Mouse (Mus musculus) ES-E14 (cell line): ENCODE results near the gene Rab40c. TPM values are rescaled to one million over a fixed set of nuclear protein-coding genes. Genes with fewer than 3 reads are reported as not detected.
A peak's percentile ranks its signal among the peaks of the same experiment; 100 is the strongest.

Experiments
- DNase-seq: peaks from one replicate; pipeline ENCODE4 v3.0.0-alpha.2; 2013; ENCODE audit warnings: low read depth, low spot score
- H3K27ac ChIP-seq: 2 replicates; pipeline ENCODE4 v1.5.1; 2012; ENCODE audit warnings: low read depth, mild to moderate bottlenecking, low read length, moderate library complexity, mixed read lengths; ENCODE audit not compliant: poor library complexity, insufficient read depth, severe bottlenecking
- H3K36me3 ChIP-seq: 2 replicates; pipeline ENCODE4 v1.6.1; 2012; ENCODE audit warnings: mild to moderate bottlenecking, low read length, moderate library complexity, mixed read lengths; ENCODE audit not compliant: control insufficient read depth, poor library complexity, insufficient read depth, severe bottlenecking
- H3K4me1 ChIP-seq, 2 experiments: fragments of 150-350 bp in 1 of 2; sonication (generic) in 1 of 2; 2 replicates each; pipeline ENCODE4 v1.6.1; 2012; ENCODE audit warnings: low read length in 2 of 2, mild to moderate bottlenecking in 1 of 2, mixed read lengths in 1 of 2; ENCODE audit not compliant: control insufficient read depth in 2 of 2, insufficient read depth in 2 of 2, poor library complexity in 1 of 2
- H3K4me3 ChIP-seq, 2 experiments: fragments of 150-350 bp in 1 of 2; sonication (generic) in 1 of 2; 2 replicates each; pipeline ENCODE4 v1.5.1; 2012; ENCODE audit warnings: low read length in 2 of 2, low read depth in 1 of 2, mild to moderate bottlenecking in 1 of 2, mixed read lengths in 1 of 2; ENCODE audit not compliant: insufficient read depth in 1 of 2, poor library complexity in 1 of 2, severe bottlenecking in 1 of 2
- H3K9ac ChIP-seq: 2 replicates; pipeline ENCODE4 v1.6.1; 2012; ENCODE audit warnings: low read depth, mild to moderate bottlenecking, low read length, mixed read lengths; ENCODE audit not compliant: poor library complexity, insufficient read depth, severe bottlenecking
- H3K9me3 ChIP-seq: fragments of 150-350 bp; sonication (generic); 2 replicates; pipeline ENCODE4 v1.6.1; 2012; ENCODE audit warnings: low read depth, mild to moderate bottlenecking, low read length; ENCODE audit not compliant: control insufficient read depth, insufficient read depth
- CHD2 ChIP-seq: IDR thresholded peaks from 2 replicates; pipeline ENCODE4 v1.6.1; 2014; ENCODE audit warnings: mild to moderate bottlenecking, low read depth, low read length, inconsistent platforms
- HCFC1 ChIP-seq: IDR thresholded peaks from 2 replicates; pipeline ENCODE4 v1.6.1; 2012; ENCODE audit warnings: low read length, inconsistent platforms, borderline replicate concordance; ENCODE audit not compliant: insufficient read depth
- MAFK ChIP-seq: IDR thresholded peaks from 2 replicates; pipeline ENCODE4 v1.6.1; 2014; ENCODE audit warnings: mild to moderate bottlenecking, low read depth, low read length, inconsistent platforms; ENCODE audit not compliant: insufficient read depth
- ZC3H11A ChIP-seq: IDR thresholded peaks from 2 replicates; pipeline ENCODE4 v1.6.1; 2012; ENCODE audit warnings: low read depth, mild to moderate bottlenecking, inconsistent platforms, low read length, borderline replicate concordance
- ZNF384 ChIP-seq: IDR thresholded peaks from 2 replicates; pipeline ENCODE4 v1.6.1; 2012; ENCODE audit warnings: low read depth, low read length, inconsistent platforms
- in situ Hi-C, 2 experiments: fragments of 600-800 bp; cut with MboI; formaldehyde crosslinking; loops; one replicate each; pipeline ENCODE4 v1.15.1; 2025; ENCODE audit warnings: low sequenced_read_pairs in 2 of 2, inconsistent platforms in 1 of 2; ENCODE audit not compliant: unreplicated experiment in 2 of 2
- total RNA-seq: library from RNA; depleted of rRNA; stranded (reverse); fragments of 300-350 nt; gene quantifications from 2 replicates; pipeline ENCODE4 v1.2.3, GENCODE M21; 2012

Gene Rab40c
- total RNA-seq, 1 experiment, result 15.7 TPM

- no peaks in the 10 kb centered on the region for H3K9me3 ChIP-seq
- peak; percentile 87 for TF ChIP-seq MAFK
- no peak for TF ChIP-seq HCFC1
- TF ChIP-seq CHD2, result peak; percentile 88
- in situ Hi-C loops, result no loop called here
- peaks cover 0 to 3% of the 10 kb centered on the region in 2 experiments; a peak in 1 of 4 replicates for H3K4me1 ChIP-seq
- H3K4me3 ChIP-seq, result peak overlapping the region; percentile 89 to 95
- peak; percentile 98 for DNase-seq
- peaks cover 1% of the 10 kb centered on the region; the same call in 1 of the 2 replicates for H3K36me3 ChIP-seq
- H3K27ac ChIP-seq, result peak overlapping the region; percentile 73
- peak overlapping the region; percentile 74 for H3K9ac ChIP-seq
Measured at GRCm38 (mm10) chr17:25919786-25920642, 487 bp upstream of the Rab40c start.

- TF ChIP-seq HCFC1 (no peak), CHD2 (no peak), MAFK (no peak), ZC3H11A (no peak), ZNF384 (no peak)
- H3K27ac ChIP-seq, result no peak overlapping the region
- peaks cover 0 to 3% of the 10 kb centered on the region in 2 experiments; a peak in 1 of 4 replicates for H3K4me1 ChIP-seq
- peaks cover 1% of the 10 kb centered on the region; the same call in 1 of the 2 replicates for H3K36me3 ChIP-seq
- H3K9me3 ChIP-seq, result no peaks in the 10 kb centered on the region
- no peak for DNase-seq
- H3K9ac ChIP-seq, result peak overlapping the region; percentile 92
- peak overlapping the region; percentile 95 to 97 for H3K4me3 ChIP-seq
- in situ Hi-C loops, result no loop called here
Measured at GRCm38 (mm10) chr17:25918037-25918750, 1.3 kb downstream of the Rab40c start.

GRCm38 (mm10) chr17:25916931-25917647, 2.4 kb downstream of the Rab40c start:
- Histone ChIP-seq H3K9me3 (no peaks in the 10 kb centered on the region), H3K4me1 (peaks cover 0 to 3% of the 10 kb centered on the region in 2 experiments; a peak in 1 of 4 replicates), H3K4me3 (no peak overlapping the region), H3K27ac (no peak overlapping the region), H3K36me3 (peaks cover 1% of the 10 kb centered on the region; the same call in 1 of the 2 replicates), H3K9ac (no peak overlapping the region)
- in situ Hi-C loops, result no loop called here
- TF ChIP-seq CHD2 (no peak), MAFK (no peak), ZNF384 (no peak), ZC3H11A (no peak), HCFC1 (no peak)
- DNase-seq, result no peak

GRCm38 (mm10) chr17:25914295-25914694, 5.2 kb downstream of the Rab40c start:
- Histone ChIP-seq H3K36me3 (peaks cover 1% of the 10 kb centered on the region; the same call in 1 of the 2 replicates), H3K4me1 (peaks cover 2 to 3% of the 10 kb centered on the region in 2 experiments; a peak in 2 of 4 replicates), H3K9ac (no peak overlapping the region), H3K4me3 (no peak overlapping the region), H3K9me3 (no peaks in the 10 kb centered on the region), H3K27ac (no peak overlapping the region)
- no peak for DNase-seq
- no peak for TF ChIP-seq ZNF384
- no peak for TF ChIP-seq ZC3H11A
- no peak for TF ChIP-seq CHD2
- no peak for TF ChIP-seq HCFC1
- TF ChIP-seq MAFK, result no peak
- in situ Hi-C loops, result no loop called here
